Mouse (Mus musculus): ENCODE data around the gene Trhr2. TPM values are rescaled to one million over a fixed set of nuclear protein-coding genes. Genes with fewer than 3 reads are reported as not detected.

Gene Trhr2
- polyA plus RNA-seq, 1 experiment from 2014 or later = not detected

Other genes with a start within 250 kb of the Trhr2 start
- 8.0 and 9.2 TPM in 2 replicates for gene Zfpm1, start 78.6 kb downstream of the Trhr2 start, polyA plus RNA-seq (2016; fragmentation: Nextera tagmentation; extraction: Ambion mirVana)
- gene Zc3h18, start 15.9 kb upstream of the Trhr2 start, polyA plus RNA-seq (2016; fragmentation: Nextera tagmentation; extraction: Ambion mirVana) = 41.4 and 43.0 TPM in 2 replicates
- gene Il17c, start 61.3 kb upstream of the Trhr2 start, polyA plus RNA-seq (2016; fragmentation: Nextera tagmentation; extraction: Ambion mirVana) = not detected in 2 replicates
- gene Cyba, start 72.2 kb upstream of the Trhr2 start, polyA plus RNA-seq (2016; fragmentation: Nextera tagmentation; extraction: Ambion mirVana) = 175 and 182 TPM in 2 replicates
- gene Mvd, start 82.7 kb upstream of the Trhr2 start, polyA plus RNA-seq (2016; fragmentation: Nextera tagmentation; extraction: Ambion mirVana) = 22.8 and 24.1 TPM in 2 replicates
- gene Snai3, start 100.0 kb upstream of the Trhr2 start, polyA plus RNA-seq (2016; fragmentation: Nextera tagmentation; extraction: Ambion mirVana) = 2.1 and 2.3 TPM in 2 replicates
- gene Rnf166, start 115.3 kb upstream of the Trhr2 start, polyA plus RNA-seq (2016; fragmentation: Nextera tagmentation; extraction: Ambion mirVana) = 33.7 and 39.7 TPM in 2 replicates
- gene Ctu2, start 115.4 kb upstream of the Trhr2 start, polyA plus RNA-seq (2016; fragmentation: Nextera tagmentation; extraction: Ambion mirVana) = 30.0 and 31.1 TPM in 2 replicates
- 25.5 and 27.8 TPM in 2 replicates for gene Piezo1, start 190.6 kb upstream of the Trhr2 start, polyA plus RNA-seq (2016; fragmentation: Nextera tagmentation; extraction: Ambion mirVana)
- 36.9 and 38.9 TPM in 2 replicates for gene Cdt1, start 207.3 kb upstream of the Trhr2 start, polyA plus RNA-seq (2016; fragmentation: Nextera tagmentation; extraction: Ambion mirVana)
- gene Aprt, start 216.2 kb upstream of the Trhr2 start, polyA plus RNA-seq (2016; fragmentation: Nextera tagmentation; extraction: Ambion mirVana) = 209 and 232 TPM in 2 replicates